Mouse (Mus musculus): Measurements from ENCODE around the gene Spag6.

DNA sequence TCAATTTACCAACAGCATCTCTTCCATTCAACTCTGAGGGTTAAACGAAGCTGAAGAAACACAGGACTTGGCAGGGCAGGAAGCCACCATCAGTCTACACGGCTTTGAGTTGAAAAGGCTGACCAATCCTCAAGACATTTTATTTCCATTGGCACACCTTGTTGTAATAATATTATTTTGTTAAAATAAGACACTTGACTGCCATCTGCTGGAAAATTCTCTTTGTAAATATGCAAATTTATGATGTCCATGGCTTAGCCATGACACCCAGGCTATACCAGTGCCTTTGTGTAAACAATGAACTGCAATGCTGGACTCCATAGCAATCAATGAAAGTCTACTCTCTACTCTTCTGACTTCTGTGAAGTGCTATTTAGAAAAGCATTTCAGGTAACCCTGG, 62.3 kb downstream of the Spag6 start:
- TF ChIP-seq POLR2A (IDR thresholded peaks at IDR 0.05; ENCODE audit: borderline replicate concordance, insufficient read depth, low read length): no peak
- no peak for TF ChIP-seq CTCF (IDR thresholded peaks at IDR 0.05; ENCODE audit: borderline replicate concordance, insufficient read depth, low read depth, low read length)

Measured in cerebellum, adult 2 months (tissue).